Mouse (Mus musculus): ENCODE results near the gene Map3k19. TPM values are rescaled to one million over a fixed set of nuclear protein-coding genes. Genes with fewer than 3 reads are reported as not detected.

Gene Map3k19
- not detected in 2 replicates for polyA plus RNA-seq (2016; fragmentation: Nextera tagmentation; extraction: Ambion mirVana)

GRCm38 (mm10) chr1:127854486-127855222, at the start of gene Map3k19:
TSS of gene Map3k19 (minus strand) at chr1:127855031.
- no peak within 1 kb of the TSS for H3K4me3 ChIP-seq
- H3K4me1 ChIP-seq, result no peaks in the 10 kb centered on the region
- no peaks in the 10 kb centered on the region for H3K27me3 ChIP-seq (ENCODE audit: low read depth, poor library complexity, severe bottlenecking)
- H3K36me3 ChIP-seq, result no peaks in the 10 kb centered on the region
- no peak within 1 kb of the TSS for H3K27ac ChIP-seq
- DNase-seq (ENCODE audit: low spot score), result no peak
- 87% methylated on average over 14 of the region's 14 CpGs for WGBS
- no peaks in the 10 kb centered on the region for H3K9me3 ChIP-seq (replicated peaks)

DNA sequence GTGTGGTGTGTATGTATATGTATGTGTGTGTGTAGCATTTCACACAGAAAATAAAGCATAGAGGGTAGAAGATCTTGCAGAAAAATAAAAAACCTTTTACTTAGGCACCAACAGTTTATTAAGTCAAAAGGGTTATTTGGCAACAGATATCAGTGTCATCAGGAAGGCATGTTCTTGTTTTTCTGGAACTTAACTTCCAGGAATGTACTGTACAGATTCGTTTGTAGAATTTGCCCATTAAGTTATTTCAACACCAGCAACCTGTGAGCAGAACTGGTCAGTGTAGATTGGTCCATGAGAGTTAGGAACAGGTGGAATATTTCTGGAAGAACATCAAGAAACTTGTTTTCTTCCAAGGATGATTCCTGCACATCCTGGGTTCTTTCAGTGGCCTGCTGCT, 44.6 kb upstream of the Map3k19 start:
- H3K4me1 ChIP-seq, result no peaks in the 10 kb centered on the region
- H3K27me3 ChIP-seq (ENCODE audit: low read depth, poor library complexity, severe bottlenecking), result no peaks in the 10 kb centered on the region
- H3K9me3 ChIP-seq (replicated peaks), result no peaks in the 10 kb centered on the region
- no peak overlapping the region for H3K4me3 ChIP-seq
- no peak for DNase-seq (ENCODE audit: low spot score)
- peaks cover 9% of the 10 kb centered on the region for H3K36me3 ChIP-seq
- H3K27ac ChIP-seq, result no peak overlapping the region
- 77% methylated on average over 1 of the region's 1 CpGs for WGBS

DNA sequence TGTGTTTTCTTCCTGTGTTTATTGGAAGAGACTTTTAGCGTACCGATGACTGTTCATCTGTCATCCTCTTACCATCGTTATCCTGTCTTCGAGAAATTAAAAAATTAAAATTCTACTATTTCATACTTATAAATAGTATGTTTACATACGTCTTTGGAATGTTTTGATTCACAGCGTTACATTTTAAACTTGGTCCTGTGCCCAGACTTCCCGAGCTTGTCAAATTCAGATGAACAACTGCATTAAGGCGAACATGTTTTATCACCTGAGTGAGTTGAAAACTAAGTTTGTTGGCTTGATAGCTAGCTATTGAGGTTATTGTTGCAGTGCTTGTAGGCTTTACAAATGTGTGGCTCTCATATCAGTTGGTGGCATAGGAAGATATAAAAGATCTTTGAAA, 14.4 kb upstream of the Map3k19 start:
- H3K36me3 ChIP-seq, result peaks cover 28% of the 10 kb centered on the region
- DNase-seq (ENCODE audit: low spot score), result no peak
- 47% methylated on average over 8 of the region's 8 CpGs for WGBS
- peak overlapping the region; percentile 87 for H3K27ac ChIP-seq
- peak overlapping the region; percentile 86 for H3K4me3 ChIP-seq
- peaks cover 7% of the 10 kb centered on the region for H3K4me1 ChIP-seq
- no peaks in the 10 kb centered on the region for H3K9me3 ChIP-seq (replicated peaks)
- H3K27me3 ChIP-seq (ENCODE audit: low read depth, poor library complexity, severe bottlenecking), result no peaks in the 10 kb centered on the region

- Histone ChIP-seq H3K36me3 (peaks cover 23% of the 10 kb centered on the region), H3K9me3 (replicated peaks) (no peaks in the 10 kb centered on the region), H3K27me3 (ENCODE audit: low read depth, poor library complexity, severe bottlenecking) (no peaks in the 10 kb centered on the region), H3K4me1 (peaks cover 7% of the 10 kb centered on the region), H3K27ac (peak within 1 kb of the TSS; percentile 87), H3K4me3 (peak within 1 kb of the TSS; percentile 86)
- 11% methylated on average over 47 of the region's 47 CpGs for WGBS
- peak; percentile 89 for DNase-seq (ENCODE audit: low spot score)
Measured at GRCm38 (mm10) chr1:127868300-127869261, 13.8 kb upstream of the Map3k19 start, which contains the start of gene Rab3gap1. TSS of gene Rab3gap1 (plus strand) at chr1:127868773.

DNA sequence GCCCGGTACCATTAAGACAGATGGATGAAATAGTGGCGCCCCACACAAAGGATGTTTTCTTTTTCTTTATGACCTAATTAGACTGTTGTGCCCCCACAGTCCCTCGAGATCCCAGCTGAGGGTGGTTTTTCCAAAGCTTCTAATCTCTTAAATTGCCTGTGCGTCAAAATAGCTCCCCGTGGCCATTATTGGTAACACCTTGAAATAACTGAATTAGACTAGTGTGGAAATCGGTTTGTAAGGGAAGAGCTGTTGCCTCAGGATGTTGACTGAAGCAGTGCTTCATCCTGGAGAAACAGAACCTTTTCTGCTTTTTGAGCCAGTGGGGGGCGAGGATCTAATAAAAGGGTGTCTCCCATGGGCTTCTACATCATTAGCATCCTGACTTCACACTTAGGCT, 9.0 kb upstream of the Map3k19 start:
- H3K4me1 ChIP-seq, result no peaks in the 10 kb centered on the region

GRCm38 (mm10) chr1:127861900-127862299, 7.1 kb upstream of the Map3k19 start:
- no peak for DNase-seq (ENCODE audit: low spot score)
- Histone ChIP-seq H3K9me3 (replicated peaks) (no peaks in the 10 kb centered on the region), H3K27ac (no peak overlapping the region), H3K27me3 (ENCODE audit: low read depth, poor library complexity, severe bottlenecking) (no peaks in the 10 kb centered on the region), H3K4me1 (no peaks in the 10 kb centered on the region), H3K36me3 (no peaks in the 10 kb centered on the region), H3K4me3 (no peak overlapping the region)
- WGBS, result 94% methylated on average over 5 of the region's 5 CpGs

More for the DNA sequence above, 9.0 kb upstream of the Map3k19 start:
- 68% methylated on average over 7 of the region's 7 CpGs for WGBS
- Histone ChIP-seq H3K27ac (no peak overlapping the region), H3K9me3 (replicated peaks) (no peaks in the 10 kb centered on the region), H3K27me3 (ENCODE audit: low read depth, poor library complexity, severe bottlenecking) (no peaks in the 10 kb centered on the region), H3K36me3 (no peaks in the 10 kb centered on the region), H3K4me3 (no peak overlapping the region)
- no peak for DNase-seq (ENCODE audit: low spot score)

DNA sequence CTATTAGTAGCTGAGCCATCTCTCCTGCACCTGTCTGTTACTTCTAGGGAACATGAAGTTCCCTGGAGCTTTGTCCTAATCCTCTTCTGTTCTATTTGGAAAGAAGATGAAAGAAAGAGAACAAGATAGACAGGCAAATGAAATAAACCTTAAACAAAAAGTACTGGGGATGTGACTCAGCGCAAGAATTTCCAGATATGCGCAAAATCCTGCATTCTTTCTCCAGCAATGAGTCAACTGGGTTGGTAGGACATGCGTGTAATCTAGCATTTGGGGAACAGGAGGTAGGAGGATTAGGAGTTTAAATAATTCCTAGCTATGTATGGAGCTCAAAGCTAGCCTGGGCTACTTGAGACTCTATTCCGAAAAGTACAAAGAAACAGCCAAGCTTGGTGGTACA, 5.7 kb upstream of the Map3k19 start:
- DNase-seq (ENCODE audit: low spot score), result no peak
- Histone ChIP-seq H3K27me3 (ENCODE audit: low read depth, poor library complexity, severe bottlenecking) (no peaks in the 10 kb centered on the region), H3K9me3 (replicated peaks) (no peaks in the 10 kb centered on the region), H3K27ac (no peak overlapping the region), H3K36me3 (no peaks in the 10 kb centered on the region), H3K4me1 (no peaks in the 10 kb centered on the region), H3K4me3 (no peak overlapping the region)
- 92% methylated on average over 4 of the region's 4 CpGs for WGBS

DNA sequence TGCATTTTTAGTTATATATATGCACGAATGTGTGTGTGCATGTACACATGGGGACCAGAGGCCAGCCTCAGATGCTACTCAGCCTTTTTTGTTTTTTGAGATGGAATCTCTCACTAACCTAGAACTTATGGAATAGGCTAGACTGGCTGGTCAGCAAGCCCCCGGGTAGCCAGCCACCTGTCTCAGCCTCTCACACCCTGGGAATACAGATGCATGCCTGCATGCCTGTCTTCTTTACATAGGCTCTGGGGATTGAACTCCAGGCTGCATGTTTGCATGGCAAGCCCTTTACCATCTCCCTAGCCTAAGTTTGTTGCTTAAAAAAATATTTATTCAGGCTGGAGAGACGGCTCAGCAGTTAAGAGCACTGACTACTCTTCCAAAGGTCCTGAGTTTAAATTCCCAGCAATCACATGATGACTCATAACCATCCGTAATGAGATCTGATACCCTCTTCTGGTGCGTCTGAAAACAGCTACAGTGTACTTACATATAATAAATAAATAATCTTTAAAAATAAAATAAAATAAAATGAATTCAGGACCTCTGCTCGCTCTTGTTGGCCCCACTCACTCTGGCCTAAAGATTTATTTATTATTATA, 5.1 kb upstream of the Map3k19 start:
- WGBS, result 81% methylated on average over 6 of the region's 6 CpGs

DNA sequence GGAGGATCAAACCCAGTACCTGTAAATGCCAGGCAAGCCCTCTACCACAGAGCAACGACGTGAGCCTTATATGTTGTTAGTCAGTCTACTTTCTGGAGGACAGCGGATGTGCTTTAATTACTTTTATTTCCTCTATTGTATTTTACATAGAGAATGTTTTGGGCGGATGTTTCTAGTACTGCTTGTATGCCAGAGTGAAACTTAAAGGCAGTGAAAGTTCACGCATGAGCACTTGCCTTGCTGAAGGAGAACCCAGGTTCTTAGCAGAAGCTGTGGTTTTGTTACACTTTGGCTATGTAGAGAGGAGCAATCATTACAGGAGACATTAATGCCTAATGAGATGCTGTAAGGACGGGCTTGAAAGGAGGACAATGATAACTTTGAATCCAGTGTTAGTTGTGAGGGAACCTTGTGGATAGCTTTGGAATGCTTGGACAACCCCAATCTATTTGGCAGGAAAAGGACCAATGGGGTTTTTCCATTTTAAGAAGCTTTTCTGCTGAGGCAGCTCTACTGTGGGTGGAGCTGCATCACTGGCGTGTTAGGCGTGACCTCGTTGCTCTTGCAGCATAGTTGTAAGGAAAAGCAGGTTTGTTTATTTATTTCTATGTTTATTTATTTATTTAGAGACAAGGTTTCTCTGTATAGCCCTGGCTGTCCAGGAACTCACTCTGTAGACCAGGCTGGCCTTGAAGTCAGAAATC, 4.3 kb upstream of the Map3k19 start:
- 90% methylated on average over 9 of the region's 9 CpGs for WGBS
- Histone ChIP-seq H3K4me3 (no peak overlapping the region), H3K27me3 (ENCODE audit: low read depth, poor library complexity, severe bottlenecking) (no peaks in the 10 kb centered on the region), H3K4me1 (no peaks in the 10 kb centered on the region), H3K36me3 (no peaks in the 10 kb centered on the region), H3K9me3 (replicated peaks) (no peaks in the 10 kb centered on the region), H3K27ac (no peak overlapping the region)
- DNase-seq (ENCODE audit: low spot score), result no peak

More for the DNA sequence above, 5.1 kb upstream of the Map3k19 start:
- no peaks in the 10 kb centered on the region for H3K27me3 ChIP-seq (ENCODE audit: low read depth, poor library complexity, severe bottlenecking)
- H3K36me3 ChIP-seq, result no peaks in the 10 kb centered on the region
- no peak overlapping the region for H3K4me3 ChIP-seq
- no peaks in the 10 kb centered on the region for H3K9me3 ChIP-seq (replicated peaks)
- no peak for DNase-seq (ENCODE audit: low spot score)
- H3K4me1 ChIP-seq, result no peaks in the 10 kb centered on the region
- no peak overlapping the region for H3K27ac ChIP-seq

DNA sequence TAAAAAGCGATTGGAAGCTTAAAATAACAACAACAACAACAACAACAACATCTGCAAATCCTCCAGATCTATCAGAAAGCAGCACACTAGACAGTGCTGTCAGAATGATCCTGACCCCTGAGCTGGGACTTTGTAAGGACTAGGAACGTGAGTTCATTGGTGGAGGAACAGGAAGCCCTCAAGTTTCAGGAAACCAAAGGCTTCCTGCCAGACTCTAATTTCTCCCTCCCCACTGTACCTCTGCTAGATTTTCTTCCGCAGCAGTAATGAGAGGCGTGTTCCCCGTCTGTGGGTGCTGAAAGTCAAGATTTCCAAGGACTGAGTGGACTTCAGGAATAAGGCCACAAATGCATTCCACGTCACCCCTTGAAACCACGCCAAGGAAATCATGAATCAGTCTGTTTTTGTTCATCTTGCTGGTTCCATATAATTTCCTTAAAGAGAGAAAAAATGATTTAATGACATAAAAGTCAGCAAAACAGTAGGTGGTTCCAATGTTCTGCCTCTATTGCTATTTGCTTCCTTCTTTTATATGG, 4.7 kb downstream of the Map3k19 start:
- H3K4me1 ChIP-seq, result no peaks in the 10 kb centered on the region
- H3K36me3 ChIP-seq, result no peaks in the 10 kb centered on the region
- H3K9me3 ChIP-seq (replicated peaks), result no peaks in the 10 kb centered on the region
- no peak overlapping the region for H3K27ac ChIP-seq
- H3K4me3 ChIP-seq, result no peak overlapping the region
- WGBS, result 85% methylated on average over 7 of the region's 7 CpGs
- no peaks in the 10 kb centered on the region for H3K27me3 ChIP-seq (ENCODE audit: low read depth, poor library complexity, severe bottlenecking)
- DNase-seq (ENCODE audit: low spot score), result no peak

DNA sequence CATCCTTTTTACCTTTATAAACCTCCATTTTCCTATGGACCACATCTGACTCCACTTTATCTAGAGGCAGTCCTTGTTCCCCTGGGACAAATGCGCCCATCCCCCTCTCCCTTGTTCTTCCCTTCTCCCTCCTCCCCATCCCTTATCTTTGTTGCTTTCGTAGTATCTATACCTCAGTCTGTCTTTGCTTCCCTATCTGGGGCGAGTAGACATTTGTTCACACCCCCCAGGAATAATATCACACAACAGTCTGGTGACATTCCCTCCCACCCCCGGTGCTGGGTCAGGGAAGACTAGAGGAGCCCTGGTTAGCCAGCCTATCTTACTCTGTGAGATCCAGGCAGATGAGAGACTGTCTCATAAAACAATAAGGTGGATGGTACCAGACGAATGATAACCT, 9.4 kb downstream of the Map3k19 start:
- WGBS, result 86% methylated on average over 5 of the region's 5 CpGs
- no peaks in the 10 kb centered on the region for H3K9me3 ChIP-seq (replicated peaks)
- H3K27me3 ChIP-seq (ENCODE audit: low read depth, poor library complexity, severe bottlenecking), result no peaks in the 10 kb centered on the region
- H3K4me3 ChIP-seq, result no peak overlapping the region
- no peaks in the 10 kb centered on the region for H3K4me1 ChIP-seq
- no peak for DNase-seq (ENCODE audit: low spot score)
- no peak overlapping the region for H3K27ac ChIP-seq
- H3K36me3 ChIP-seq, result no peaks in the 10 kb centered on the region

GRCm38 (mm10) chr1:127838602-127839001, 16.2 kb downstream of the Map3k19 start:
- H3K4me1 ChIP-seq, result peaks cover 6% of the 10 kb centered on the region; the same call in 1 of the 2 replicates
- no peaks in the 10 kb centered on the region for H3K9me3 ChIP-seq (replicated peaks)
- WGBS, result 68% methylated on average over 1 of the region's 1 CpGs
- H3K36me3 ChIP-seq, result no peaks in the 10 kb centered on the region
- no peak overlapping the region for H3K4me3 ChIP-seq
- H3K27me3 ChIP-seq (ENCODE audit: low read depth, poor library complexity, severe bottlenecking), result no peaks in the 10 kb centered on the region
- DNase-seq (ENCODE audit: low spot score), result no peak
- no peak overlapping the region for H3K27ac ChIP-seq
